Mouse (Mus musculus): Measurements from ENCODE around the gene Fhl3. TPM values are rescaled to one million over a fixed set of nuclear protein-coding genes. Genes with fewer than 3 reads are reported as not detected.

The Fhl3 gene
- polyA plus RNA-seq, 1 experiment from 2014 or later: 6.8 TPM

GRCm38 (mm10) chr4:124659251-124660217 is 41.0 kb upstream of the Fhl3 start:
- Histone ChIP-seq H3K4me2 (ENCODE audit: low read length) (peak overlapping the region; percentile 93), H3K27ac (replicated peaks in 1 of 2; ENCODE audit: control insufficient read depth in 1 of 2, insufficient read depth in 1 of 2, low read depth in 2 of 2, low read length in 2 of 2) (no peak overlapping the region), H3K4me3 (ENCODE audit: control insufficient read depth in 1 of 2, insufficient read depth in 1 of 2, low read depth in 1 of 2, low read length in 2 of 2) (peak overlapping the region; percentile 4 to 65; a peak in 2 of 4 replicates), H3K27me3 (ENCODE audit: control insufficient read depth, insufficient read depth, low read length) (peaks cover 94% of the 10 kb centered on the region), H3K9ac (ENCODE audit: low read length) (no peak overlapping the region; the same call in 1 of the 2 replicates), H3K36me3 (ENCODE audit: control insufficient read depth, insufficient read depth, low read length) (no peaks in the 10 kb centered on the region), H3K4me1 (ENCODE audit: control insufficient read depth in 2 of 2, insufficient read depth in 2 of 2, low read length in 2 of 2) (peaks cover 5 to 28% of the 10 kb centered on the region in 2 experiments; a peak in 3 of 4 replicates), H3K9me3 (ENCODE audit: control insufficient read depth, low read length) (no peaks in the 10 kb centered on the region)
- no peak for ATAC-seq (ENCODE audit: insufficient number of reproducible peaks, insufficient read depth, low FRiP score, low read depth)
- WGBS: 3% methylated on average over 65 of the region's 68 CpGs

- Histone ChIP-seq H3K4me1 (ENCODE audit: control insufficient read depth in 2 of 2, insufficient read depth in 2 of 2, low read length in 2 of 2) (peaks cover 5 to 28% of the 10 kb centered on the region in 2 experiments; a peak in 3 of 4 replicates), H3K4me2 (ENCODE audit: low read length) (no peak overlapping the region), H3K27me3 (ENCODE audit: control insufficient read depth, insufficient read depth, low read length) (peaks cover 92% of the 10 kb centered on the region), H3K9me3 (ENCODE audit: control insufficient read depth, low read length) (no peaks in the 10 kb centered on the region), H3K36me3 (ENCODE audit: control insufficient read depth, insufficient read depth, low read length) (no peaks in the 10 kb centered on the region), H3K9ac (ENCODE audit: low read length) (no peak overlapping the region), H3K4me3 (ENCODE audit: control insufficient read depth in 1 of 2, insufficient read depth in 1 of 2, low read depth in 1 of 2, low read length in 2 of 2) (no peak overlapping the region), H3K27ac (replicated peaks in 1 of 2; ENCODE audit: control insufficient read depth in 1 of 2, insufficient read depth in 1 of 2, low read depth in 2 of 2, low read length in 2 of 2) (no peak overlapping the region)
- WGBS: 61% methylated on average over 3 of the region's 3 CpGs
- no peak for ATAC-seq (ENCODE audit: insufficient number of reproducible peaks, insufficient read depth, low FRiP score, low read depth)
These were observed 39.9 kb upstream of the Fhl3 start for GRCm38 (mm10) chr4:124660603-124661002.

- Histone ChIP-seq H3K9me3 (ENCODE audit: control insufficient read depth, low read length) (no peaks in the 10 kb centered on the region), H3K27me3 (ENCODE audit: control insufficient read depth, insufficient read depth, low read length) (peaks cover 91% of the 10 kb centered on the region), H3K4me1 (ENCODE audit: control insufficient read depth in 2 of 2, insufficient read depth in 2 of 2, low read length in 2 of 2) (peaks cover 0 to 17% of the 10 kb centered on the region in 2 experiments; a peak in 2 of 4 replicates), H3K4me3 (ENCODE audit: control insufficient read depth in 1 of 2, insufficient read depth in 1 of 2, low read depth in 1 of 2, low read length in 2 of 2) (no peak overlapping the region), H3K9ac (ENCODE audit: low read length) (no peak overlapping the region), H3K27ac (replicated peaks in 1 of 2; ENCODE audit: control insufficient read depth in 1 of 2, insufficient read depth in 1 of 2, low read depth in 2 of 2, low read length in 2 of 2) (no peak overlapping the region), H3K4me2 (ENCODE audit: low read length) (no peak overlapping the region), H3K36me3 (ENCODE audit: control insufficient read depth, insufficient read depth, low read length) (no peaks in the 10 kb centered on the region)
- ATAC-seq (ENCODE audit: insufficient number of reproducible peaks, insufficient read depth, low FRiP score, low read depth): no peak
- WGBS: 37% methylated on average over 3 of the region's 3 CpGs
These were observed 37.5 kb upstream of the Fhl3 start for GRCm38 (mm10) chr4:124663034-124663433.

- Histone ChIP-seq H3K27ac (replicated peaks in 1 of 2; ENCODE audit: control insufficient read depth in 1 of 2, insufficient read depth in 1 of 2, low read depth in 2 of 2, low read length in 2 of 2) (no peak overlapping the region), H3K36me3 (ENCODE audit: control insufficient read depth, insufficient read depth, low read length) (no peaks in the 10 kb centered on the region), H3K9ac (ENCODE audit: low read length) (no peak overlapping the region), H3K27me3 (ENCODE audit: control insufficient read depth, insufficient read depth, low read length) (peaks cover 90% of the 10 kb centered on the region), H3K9me3 (ENCODE audit: control insufficient read depth, low read length) (no peaks in the 10 kb centered on the region), H3K4me3 (ENCODE audit: control insufficient read depth in 1 of 2, insufficient read depth in 1 of 2, low read depth in 1 of 2, low read length in 2 of 2) (no peak overlapping the region), H3K4me1 (ENCODE audit: control insufficient read depth in 2 of 2, insufficient read depth in 2 of 2, low read length in 2 of 2) (peaks cover 0 to 7% of the 10 kb centered on the region in 2 experiments; a peak in 1 of 4 replicates), H3K4me2 (ENCODE audit: low read length) (no peak overlapping the region)
- no peak for ATAC-seq (ENCODE audit: insufficient number of reproducible peaks, insufficient read depth, low FRiP score, low read depth)
- WGBS: 72% methylated on average over 9 of the region's 9 CpGs
These were observed 36.3 kb upstream of the Fhl3 start for GRCm38 (mm10) chr4:124664185-124664584.

GRCm38 (mm10) chr4:124664604-124665003 is 35.9 kb upstream of the Fhl3 start:
- WGBS: 62% methylated on average over 15 of the region's 15 CpGs

GRCm38 (mm10) chr4:124667476-124668033 is 32.9 kb upstream of the Fhl3 start:
- WGBS: 41% methylated on average over 14 of the region's 14 CpGs
- no peak overlapping the region for H3K9ac ChIP-seq (ENCODE audit: low read length)
- H3K4me2 ChIP-seq (ENCODE audit: low read length): no peak overlapping the region
- peaks cover 11 to 12% of the 10 kb centered on the region in 2 experiments; a peak in 3 of 4 replicates for H3K4me1 ChIP-seq (ENCODE audit: control insufficient read depth in 2 of 2, insufficient read depth in 2 of 2, low read length in 2 of 2)
- no peaks in the 10 kb centered on the region for H3K9me3 ChIP-seq (ENCODE audit: control insufficient read depth, low read length)
- H3K27me3 ChIP-seq (ENCODE audit: control insufficient read depth, insufficient read depth, low read length): peaks cover 83% of the 10 kb centered on the region
- H3K27ac ChIP-seq (replicated peaks in 1 of 2; ENCODE audit: control insufficient read depth in 1 of 2, insufficient read depth in 1 of 2, low read depth in 2 of 2, low read length in 2 of 2): no peak overlapping the region
- no peaks in the 10 kb centered on the region for H3K36me3 ChIP-seq (ENCODE audit: control insufficient read depth, insufficient read depth, low read length)
- no peak for ATAC-seq (ENCODE audit: insufficient number of reproducible peaks, insufficient read depth, low FRiP score, low read depth)
- no peak overlapping the region for H3K4me3 ChIP-seq (ENCODE audit: control insufficient read depth in 1 of 2, insufficient read depth in 1 of 2, low read depth in 1 of 2, low read length in 2 of 2)

More at GRCm38 (mm10) chr4:124664604-124665003, 35.9 kb upstream of the Fhl3 start:
- Histone ChIP-seq H3K36me3 (ENCODE audit: control insufficient read depth, insufficient read depth, low read length) (no peaks in the 10 kb centered on the region), H3K4me2 (ENCODE audit: low read length) (no peak overlapping the region), H3K27me3 (ENCODE audit: control insufficient read depth, insufficient read depth, low read length) (peaks cover 86% of the 10 kb centered on the region), H3K27ac (replicated peaks in 1 of 2; ENCODE audit: control insufficient read depth in 1 of 2, insufficient read depth in 1 of 2, low read depth in 2 of 2, low read length in 2 of 2) (no peak overlapping the region), H3K9ac (ENCODE audit: low read length) (no peak overlapping the region), H3K4me3 (ENCODE audit: control insufficient read depth in 1 of 2, insufficient read depth in 1 of 2, low read depth in 1 of 2, low read length in 2 of 2) (no peak overlapping the region), H3K4me1 (ENCODE audit: control insufficient read depth in 2 of 2, insufficient read depth in 2 of 2, low read length in 2 of 2) (peaks cover 0 to 3% of the 10 kb centered on the region in 2 experiments; a peak in 1 of 4 replicates), H3K9me3 (ENCODE audit: control insufficient read depth, low read length) (no peaks in the 10 kb centered on the region)
- ATAC-seq (ENCODE audit: insufficient number of reproducible peaks, insufficient read depth, low FRiP score, low read depth): no peak

GRCm38 (mm10) chr4:124668078-124668477 is 32.4 kb upstream of the Fhl3 start:
- Histone ChIP-seq H3K4me3 (ENCODE audit: control insufficient read depth in 1 of 2, insufficient read depth in 1 of 2, low read depth in 1 of 2, low read length in 2 of 2) (no peak overlapping the region), H3K36me3 (ENCODE audit: control insufficient read depth, insufficient read depth, low read length) (no peaks in the 10 kb centered on the region), H3K9me3 (ENCODE audit: control insufficient read depth, low read length) (no peaks in the 10 kb centered on the region), H3K27me3 (ENCODE audit: control insufficient read depth, insufficient read depth, low read length) (peaks cover 83% of the 10 kb centered on the region), H3K4me2 (ENCODE audit: low read length) (no peak overlapping the region), H3K27ac (replicated peaks in 1 of 2; ENCODE audit: control insufficient read depth in 1 of 2, insufficient read depth in 1 of 2, low read depth in 2 of 2, low read length in 2 of 2) (no peak overlapping the region), H3K4me1 (ENCODE audit: control insufficient read depth in 2 of 2, insufficient read depth in 2 of 2, low read length in 2 of 2) (peaks cover 13 to 17% of the 10 kb centered on the region in 2 experiments; a peak in 3 of 4 replicates), H3K9ac (ENCODE audit: low read length) (no peak overlapping the region)
- ATAC-seq (ENCODE audit: insufficient number of reproducible peaks, insufficient read depth, low FRiP score, low read depth): no peak
- WGBS: 17% methylated on average over 8 of the region's 8 CpGs

Data from heart, embryonic 14.5 days (tissue).